Mouse (Mus musculus): ENCODE measurements around the gene Cst12. TPM values are rescaled to one million over a fixed set of nuclear protein-coding genes. Genes with fewer than 3 reads are reported as not detected.

Gene Cst12
- total RNA-seq (2023) = not detected

DNA sequence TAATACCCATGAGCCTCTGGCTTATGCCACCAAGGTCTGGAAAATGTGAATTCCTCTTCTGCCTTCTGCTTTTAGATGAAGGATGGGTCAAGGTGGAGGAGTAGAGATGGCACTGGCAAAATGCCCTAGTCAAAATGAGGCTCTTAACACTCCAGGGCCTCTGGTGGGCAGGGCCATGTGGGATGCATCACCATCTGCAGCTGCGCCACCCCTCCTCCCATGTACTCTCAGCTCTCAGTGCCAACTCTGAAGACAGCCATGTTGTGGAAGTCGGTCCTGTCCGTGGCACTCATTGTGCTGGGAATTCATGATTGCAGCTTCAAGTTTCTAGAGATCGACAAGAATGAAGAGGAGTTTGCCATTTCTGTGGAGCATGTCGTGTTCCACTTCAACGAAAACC lies at the start of gene Cst12:
Gene Cst12, plus strand, starts transcription at position 220 of the 400 bp plus-strand sequence.

GRCm38 (mm10) chr2:148750058-148750457 lies 39.1 kb upstream of the Cst12 start, which contains the start of gene Cstl1:
Gene Cstl1 (plus strand): TSS chr2:148750358.

GRCm38 (mm10) chr2:148771397-148771796 lies 17.8 kb upstream of the Cst12 start, which contains the start of gene Cst11:
Gene Cst11 (minus strand): TSS chr2:148771497.

GRCm38 (mm10) chr2:148781709-148782108 lies 7.5 kb upstream of the Cst12 start, which contains the start of gene 8030411F24Rik:
Gene 8030411F24Rik (plus strand): TSS chr2:148782009.

GRCm38 (mm10) chr2:148798485-148798884 lies 9.3 kb downstream of the Cst12 start, which contains the start of gene Cst8:
Gene Cst8 (plus strand): TSS chr2:148798785.

GRCm38 (mm10) chr2:148819909-148820308 lies 30.7 kb downstream of the Cst12 start, which contains the start of gene Cst13:
Gene Cst13 (plus strand): TSS chr2:148820081.

GRCm38 (mm10) chr2:148834912-148835311 lies 45.8 kb downstream of the Cst12 start, which contains the start of gene Cst9:
Gene Cst9 (plus strand): TSS chr2:148835147.

Other genes with a start within 250 kb of the Cst12 start
- gene Nxt1, start 116.8 kb upstream of the Cst12 start, total RNA-seq (2023) = 16.1 TPM
- gene Gzf1, start 108.3 kb upstream of the Cst12 start, total RNA-seq (2023) = 8.1 TPM
- 1.0 TPM for gene Napb, start 56.9 kb upstream of the Cst12 start, total RNA-seq (2023)
- gene Cstl1, start 39.0 kb upstream of the Cst12 start, total RNA-seq (2023) = not detected
- gene Cst11, start 17.9 kb upstream of the Cst12 start, total RNA-seq (2023) = not detected
- not detected for gene 8030411F24Rik, start 7.4 kb upstream of the Cst12 start, total RNA-seq (2023)
- gene Cst8, start 9.4 kb downstream of the Cst12 start, total RNA-seq (2023) = not detected
- gene Cst13, start 30.7 kb downstream of the Cst12 start, total RNA-seq (2023) = not detected
- not detected for gene Cst9, start 45.8 kb downstream of the Cst12 start, total RNA-seq (2023)
- gene 9230104L09Rik, start 75.7 kb downstream of the Cst12 start, total RNA-seq (2023) = not detected
- 80.1 TPM for gene Cst3, start 86.3 kb downstream of the Cst12 start, total RNA-seq (2023)
- gene Gm1330, start 213.9 kb downstream of the Cst12 start, total RNA-seq (2023) = not detected
- gene Gm10750, start 227.9 kb downstream of the Cst12 start, total RNA-seq (2023) = not detected